Mouse (Mus musculus) liver, postnatal 0 days (tissue): ENCODE measurements around the gene Cyp4a12b.
"Not testable (repeated sequence)": the region's sequence is repeated elsewhere in the genome, so short reads cannot be mapped to it uniquely, and the experiment has no call there.

Experiments
- CTCF ChIP-seq: sonication (generic); IDR thresholded peaks from 2 replicates; pipeline ENCODE4 v1.5.1; 2016; ENCODE audit warnings: antibody characterized with exemption, low read depth
- EP300 ChIP-seq: IDR thresholded peaks from 2 replicates; pipeline ENCODE4 v1.6.1; 2016; ENCODE audit warnings: antibody characterized with exemption, low read depth, mild to moderate bottlenecking

DNA sequence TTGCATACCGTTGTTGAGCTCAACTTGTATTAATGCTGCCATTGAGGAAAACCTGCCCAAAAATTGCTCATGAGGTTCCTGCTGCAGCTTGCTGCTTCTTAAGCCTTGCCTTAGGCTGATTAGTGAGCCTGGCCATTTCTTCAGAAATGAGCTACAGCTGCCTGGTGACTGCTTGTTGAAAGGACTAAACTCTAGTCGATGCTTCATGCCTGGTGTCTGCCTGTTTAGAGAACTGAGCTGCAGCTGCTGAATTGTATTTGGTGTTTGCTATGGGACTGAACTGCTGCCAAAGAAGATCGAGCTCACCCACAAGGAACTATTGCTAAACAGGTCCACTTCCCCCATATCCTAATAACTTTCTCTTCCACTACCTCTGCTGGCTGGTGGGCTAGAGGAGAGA, 62.2 kb downstream of the Cyp4a12b start:
- TF ChIP-seq CTCF, EP300: not testable (repeated sequence)
